Mouse (Mus musculus): ENCODE measurements around the gene Cnnm2. TPM values are rescaled to one million over a fixed set of nuclear protein-coding genes. Genes with fewer than 3 reads are reported as not detected.

Cnnm2 gene
- total and polyA plus RNA-seq, 2 experiments from 2014 or later, result 6.2 to 16.6 TPM

DNA sequence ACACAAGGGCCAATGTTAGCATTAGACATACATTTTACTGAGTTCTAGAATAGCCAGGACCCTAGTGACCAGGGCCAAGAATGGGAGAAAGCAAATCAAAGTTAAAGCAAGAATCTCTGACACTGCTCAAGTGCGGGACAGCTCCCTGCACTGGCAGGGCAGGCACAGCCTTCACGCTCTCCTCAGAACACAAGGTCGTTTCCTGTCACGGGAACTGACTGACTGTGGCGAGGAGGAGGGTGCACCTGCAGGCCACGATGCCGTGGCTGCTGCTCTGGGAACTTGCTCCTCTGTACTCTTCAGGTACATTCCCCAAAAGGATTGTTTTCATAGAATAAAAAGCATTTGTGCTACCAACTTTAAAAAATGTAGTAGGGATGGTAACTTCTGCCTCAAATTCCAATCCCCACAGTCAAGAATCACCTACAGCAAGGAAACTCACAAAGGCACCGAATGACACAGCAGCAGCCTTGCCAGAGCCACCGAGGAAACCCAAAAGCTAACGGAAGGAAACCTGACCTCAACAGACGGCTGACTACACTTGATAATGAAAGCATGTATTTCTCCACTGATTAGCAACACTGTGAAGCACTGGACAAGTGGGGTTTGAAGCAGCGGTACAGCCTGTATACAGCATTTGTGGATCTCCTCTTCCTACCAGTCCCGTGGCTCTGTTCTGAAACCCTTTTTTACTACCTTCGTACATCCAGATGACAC is 126.6 kb downstream of the Cnnm2 start:
- H3K4me1 ChIP-seq (ENCODE audit: insufficient read depth), result no peaks in the 10 kb centered on the region
- ATAC-seq (no peak), DNase-seq (no peak)
- H3K36me3 ChIP-seq (ENCODE audit: insufficient read depth), result peaks cover 65% of the 10 kb centered on the region
- no peak overlapping the region for H3K4me3 ChIP-seq (ENCODE audit: low read depth, low read length)
- H3K27ac ChIP-seq (ENCODE audit: low read depth, low read length), result no peak overlapping the region
- no peak overlapping the region for H3K9ac ChIP-seq
- TF ChIP-seq CTCF (IDR thresholded peaks at IDR 0.05; ENCODE audit: low read depth), result no peak
- WGBS, result 87% methylated on average over 14 of the region's 14 CpGs
- no peaks in the 10 kb centered on the region for H3K9me3 ChIP-seq (ENCODE audit: low read length)
- no peaks in the 10 kb centered on the region for H3K27me3 ChIP-seq (ENCODE audit: insufficient read depth, low read length)
- H3K4me2 ChIP-seq (ENCODE audit: low read depth), result no peak overlapping the region

- no peak for DNase-seq
- no peaks in the 10 kb centered on the region for H3K27me3 ChIP-seq (ENCODE audit: insufficient read depth, low read length)
- WGBS, result 93% methylated on average over 8 of the region's 8 CpGs
- no peak overlapping the region for H3K9ac ChIP-seq
- peaks cover 62% of the 10 kb centered on the region for H3K36me3 ChIP-seq (ENCODE audit: insufficient read depth)
- no peaks in the 10 kb centered on the region for H3K4me1 ChIP-seq (ENCODE audit: insufficient read depth)
- H3K4me3 ChIP-seq (ENCODE audit: low read depth, low read length), result no peak overlapping the region
- no peaks in the 10 kb centered on the region for H3K9me3 ChIP-seq (ENCODE audit: low read length)
- H3K27ac ChIP-seq (ENCODE audit: low read depth, low read length), result no peak overlapping the region
- no peak for TF ChIP-seq CTCF (IDR thresholded peaks at IDR 0.05; ENCODE audit: low read depth)
- H3K4me2 ChIP-seq (ENCODE audit: low read depth), result no peak overlapping the region
- no peak for ATAC-seq
Observed at GRCm38 (mm10) chr19:46889666-46890065, 128.3 kb downstream of the Cnnm2 start.

GRCm38 (mm10) chr19:46890657-46891056 is 129.3 kb downstream of the Cnnm2 start:
- Histone ChIP-seq H3K4me3 (ENCODE audit: low read depth, low read length) (no peak overlapping the region), H3K27me3 (ENCODE audit: insufficient read depth, low read length) (no peaks in the 10 kb centered on the region), H3K27ac (ENCODE audit: low read depth, low read length) (no peak overlapping the region), H3K4me1 (ENCODE audit: insufficient read depth) (no peaks in the 10 kb centered on the region), H3K36me3 (ENCODE audit: insufficient read depth) (peaks cover 58% of the 10 kb centered on the region), H3K4me2 (ENCODE audit: low read depth) (no peak overlapping the region), H3K9ac (no peak overlapping the region), H3K9me3 (ENCODE audit: low read length) (no peaks in the 10 kb centered on the region)
- WGBS, result 94% methylated on average over 8 of the region's 8 CpGs
- TF ChIP-seq CTCF (IDR thresholded peaks at IDR 0.05; ENCODE audit: low read depth), result no peak
- ATAC-seq, result no peak
- no peak for DNase-seq

- Histone ChIP-seq H3K36me3 (ENCODE audit: insufficient read depth) (peaks cover 54% of the 10 kb centered on the region), H3K9ac (no peak overlapping the region), H3K27ac (ENCODE audit: low read depth, low read length) (no peak overlapping the region), H3K4me3 (ENCODE audit: low read depth, low read length) (no peak overlapping the region), H3K4me2 (ENCODE audit: low read depth) (no peak overlapping the region), H3K27me3 (ENCODE audit: insufficient read depth, low read length) (no peaks in the 10 kb centered on the region), H3K9me3 (ENCODE audit: low read length) (no peaks in the 10 kb centered on the region), H3K4me1 (ENCODE audit: insufficient read depth) (no peaks in the 10 kb centered on the region)
- WGBS, result 76% methylated on average over 3 of the region's 3 CpGs
- no peak for TF ChIP-seq CTCF (IDR thresholded peaks at IDR 0.05; ENCODE audit: low read depth)
- ATAC-seq (no peak), DNase-seq (no peak)
Observed at GRCm38 (mm10) chr19:46892856-46893255, 131.5 kb downstream of the Cnnm2 start.

DNA sequence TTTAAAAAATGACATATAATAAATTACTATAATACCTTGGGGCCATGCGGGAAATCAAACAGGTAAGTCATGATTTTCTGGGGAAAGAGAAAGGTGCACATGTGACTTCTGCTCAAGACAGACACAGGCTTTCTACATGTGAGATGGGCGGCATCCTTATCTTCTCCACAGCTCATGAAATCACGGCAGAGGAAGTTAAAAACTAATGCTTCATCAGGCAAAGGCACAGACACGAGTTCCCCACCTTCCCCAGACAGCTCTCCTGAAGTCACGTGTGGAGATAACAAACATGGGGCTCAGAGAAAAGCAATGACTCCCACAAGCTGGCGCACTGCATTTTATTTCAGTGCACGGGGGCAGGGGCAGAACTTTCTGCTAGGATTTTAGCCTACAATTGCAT is 132.1 kb downstream of the Cnnm2 start:
- Histone ChIP-seq H3K4me2 (ENCODE audit: low read depth) (no peak overlapping the region), H3K27ac (ENCODE audit: low read depth, low read length) (no peak overlapping the region), H3K9ac (no peak overlapping the region), H3K4me3 (ENCODE audit: low read depth, low read length) (no peak overlapping the region), H3K9me3 (ENCODE audit: low read length) (no peaks in the 10 kb centered on the region), H3K27me3 (ENCODE audit: insufficient read depth, low read length) (no peaks in the 10 kb centered on the region), H3K36me3 (ENCODE audit: insufficient read depth) (peaks cover 54% of the 10 kb centered on the region), H3K4me1 (ENCODE audit: insufficient read depth) (no peaks in the 10 kb centered on the region)
- ATAC-seq (no peak), DNase-seq (no peak)
- no peak for TF ChIP-seq CTCF (IDR thresholded peaks at IDR 0.05; ENCODE audit: low read depth)
- 90% methylated on average over 7 of the region's 7 CpGs for WGBS

DNA sequence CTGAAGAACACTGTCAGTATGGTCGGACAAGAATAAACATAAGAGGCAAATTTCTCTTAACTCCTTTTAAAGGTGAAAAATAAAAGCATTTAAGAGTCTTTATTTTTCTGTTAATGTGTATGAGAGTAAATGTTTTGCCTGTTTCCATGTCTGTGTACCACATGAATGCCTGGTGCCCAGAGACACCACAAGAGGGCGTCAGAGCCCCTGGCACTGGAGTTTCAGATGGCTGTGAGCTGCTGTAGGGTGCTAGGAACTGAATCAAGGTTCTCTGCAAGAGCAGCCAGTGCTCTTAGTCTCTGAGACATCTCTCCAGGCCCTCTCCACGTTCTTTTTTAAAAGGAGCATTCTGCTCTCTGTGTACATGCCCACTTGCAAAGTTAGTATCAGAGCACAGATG is 135.7 kb downstream of the Cnnm2 start:
- no peak overlapping the region for H3K9ac ChIP-seq
- DNase-seq (no peak), ATAC-seq (no peak)
- no peaks in the 10 kb centered on the region for H3K4me1 ChIP-seq (ENCODE audit: insufficient read depth)
- H3K36me3 ChIP-seq (ENCODE audit: insufficient read depth), result peaks cover 26% of the 10 kb centered on the region
- no peak overlapping the region for H3K27ac ChIP-seq (ENCODE audit: low read depth, low read length)
- H3K4me2 ChIP-seq (ENCODE audit: low read depth), result no peak overlapping the region
- 90% methylated on average over 3 of the region's 3 CpGs for WGBS
- no peaks in the 10 kb centered on the region for H3K9me3 ChIP-seq (ENCODE audit: low read length)
- no peaks in the 10 kb centered on the region for H3K27me3 ChIP-seq (ENCODE audit: insufficient read depth, low read length)
- TF ChIP-seq CTCF (IDR thresholded peaks at IDR 0.05; ENCODE audit: low read depth), result peak; percentile 36
- no peak overlapping the region for H3K4me3 ChIP-seq (ENCODE audit: low read depth, low read length)

DNA sequence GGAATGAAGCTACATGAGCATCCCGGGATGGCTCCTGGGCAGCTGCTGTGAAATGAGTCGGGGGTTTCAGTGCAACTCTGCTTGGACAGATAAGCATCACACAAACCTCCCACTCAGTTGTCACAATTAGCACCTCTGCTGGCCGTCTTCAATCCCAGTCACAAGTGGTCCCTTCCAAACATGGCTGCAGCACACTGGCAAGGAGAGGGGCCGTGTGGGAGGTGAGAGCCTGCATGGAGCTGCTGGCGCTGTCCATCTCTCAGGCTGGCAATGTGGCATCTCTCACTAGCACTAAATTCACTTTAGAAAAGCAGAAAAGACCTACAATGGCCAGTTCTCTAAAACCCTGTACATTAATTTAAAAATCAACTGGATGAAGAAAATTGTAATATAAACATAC is 136.8 kb downstream of the Cnnm2 start:
- Histone ChIP-seq H3K4me2 (ENCODE audit: low read depth) (no peak overlapping the region), H3K9me3 (ENCODE audit: low read length) (no peaks in the 10 kb centered on the region), H3K4me3 (ENCODE audit: low read depth, low read length) (no peak overlapping the region), H3K27ac (ENCODE audit: low read depth, low read length) (no peak overlapping the region), H3K9ac (no peak overlapping the region), H3K36me3 (ENCODE audit: insufficient read depth) (peaks cover 22% of the 10 kb centered on the region), H3K4me1 (ENCODE audit: insufficient read depth) (no peaks in the 10 kb centered on the region), H3K27me3 (ENCODE audit: insufficient read depth, low read length) (no peaks in the 10 kb centered on the region)
- TF ChIP-seq CTCF (IDR thresholded peaks at IDR 0.05; ENCODE audit: low read depth), result no peak
- DNase-seq, result no peak
- 90% methylated on average over 5 of the region's 5 CpGs for WGBS
- no peak for ATAC-seq
